Mouse (Mus musculus): ENCODE results near the gene Cbx2.

DNA sequence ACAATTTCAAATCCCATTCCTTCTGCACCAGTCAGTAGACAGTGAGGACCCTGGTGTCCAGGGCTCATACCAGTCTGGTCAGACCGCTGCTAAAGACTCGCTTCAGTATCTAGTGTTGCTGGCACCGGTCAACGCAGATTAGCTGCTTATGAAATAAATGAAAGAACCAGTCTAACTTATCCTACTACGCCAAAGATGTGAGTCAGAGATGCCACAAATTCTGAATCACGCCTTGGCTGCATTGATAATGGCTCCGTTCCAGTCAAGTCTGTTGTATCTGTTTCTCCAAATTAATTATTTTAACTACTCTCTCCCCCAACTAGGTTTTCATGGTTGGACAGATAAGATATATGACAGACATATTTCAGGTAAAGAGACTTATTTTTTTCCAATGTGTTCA lies 1.6 kb upstream of the Cbx2 start:
- TF ChIP-seq CTCF (IDR thresholded peaks at IDR 0.05; ENCODE audit: low read depth, low read length) (no peak), GATA2 (IDR thresholded peaks at IDR 0.05; ENCODE audit: borderline replicate concordance, low read depth, low read length) (no peak)

Data from G1E (cell line).